Mouse (Mus musculus) limb, embryonic 12.5 days (tissue): ENCODE measurements at regions not wholly inside any gene's neighbourhood (a gene's known extent, or its start where the extent isn't known, plus 50 kb on each side); places are given as distances from the start of the nearest gene placed in this dataset.

ENCODE experiments used
- ATAC-seq: fragments of 200-750 bp; cut with Nextera tagmentation; 2 replicates; pipeline ENCODE4 v1.8.0; 2017; ENCODE audit warnings: low read depth, moderate TSS enrichment; ENCODE audit not compliant: insufficient number of reproducible peaks, insufficient read depth, low FRiP score, low TSS enrichment
- H3K27ac ChIP-seq: fragments of 300-500 bp; sonication (generic); 2 replicates; pipeline ENCODE4 v1.5.1; 2016; ENCODE audit warnings: mild to moderate bottlenecking, moderate library complexity
- H3K27me3 ChIP-seq: fragments of 300-500 bp; sonication (generic); 2 replicates; pipeline ENCODE4 v1.6.1; 2016; ENCODE audit warnings: mild to moderate bottlenecking, moderate library complexity
- H3K36me3 ChIP-seq: fragments of 300-500 bp; sonication (generic); 2 replicates; pipeline ENCODE4 v1.6.1; 2016; ENCODE audit warnings: mild to moderate bottlenecking, moderate library complexity
- H3K4me1 ChIP-seq: fragments of 300-500 bp; sonication (generic); replicated peaks from 2 replicates; pipeline ENCODE4 v1.6.1; 2016
- H3K4me2 ChIP-seq: fragments of 300-500 bp; sonication (generic); 2 replicates; pipeline ENCODE4 v1.6.1; 2016; ENCODE audit warnings: mild to moderate bottlenecking, moderate library complexity
- H3K4me3 ChIP-seq: fragments of 300-500 bp; sonication (generic); replicated peaks from 2 replicates; pipeline ENCODE4 v1.5.1; 2016; ENCODE audit warnings: mild to moderate bottlenecking
- H3K9ac ChIP-seq: fragments of 300-500 bp; sonication (generic); replicated peaks from 2 replicates; pipeline ENCODE4 v1.6.1; 2016; ENCODE audit warnings: mild to moderate bottlenecking, moderate library complexity
- H3K9me3 ChIP-seq: fragments of 300-500 bp; sonication (generic); 2 replicates; pipeline ENCODE4 v1.6.1; 2016; ENCODE audit warnings: mild to moderate bottlenecking, moderate library complexity
- WGBS: fragments of 180-500 bp; shearing (Covaris S2); methylation state at CpG from one replicate; pipeline ENCODE4 v1.1.7; 2016; 5-methylcytosine and 5-hydroxymethylcytosine counted together

DNA sequence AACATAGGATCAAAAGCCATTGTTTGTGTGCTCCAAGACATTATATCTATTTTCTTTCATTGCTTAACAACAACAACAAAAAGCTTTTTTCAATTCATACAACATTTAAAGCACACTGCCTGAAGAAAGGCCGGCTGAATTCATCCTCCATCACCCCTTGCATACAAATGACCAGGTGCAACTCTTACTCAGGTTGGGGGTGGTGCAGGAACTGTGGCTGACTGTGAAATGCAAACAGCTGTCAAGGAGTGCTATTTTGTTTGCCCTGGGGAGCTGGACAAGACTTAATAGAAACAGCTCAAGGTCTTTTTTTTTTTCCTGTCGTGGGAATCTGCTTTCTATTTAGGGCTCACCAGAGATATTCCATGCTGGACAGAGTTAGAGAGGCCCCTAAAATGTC lies 406.6 kb upstream of the Cldn34d start:
- Histone ChIP-seq H3K36me3 (no peaks in the 10 kb centered on the region), H3K4me1 (no peaks in the 10 kb centered on the region), H3K27ac (no peak overlapping the region), H3K9me3 (no peaks in the 10 kb centered on the region), H3K9ac (no peak overlapping the region), H3K4me2 (no peak overlapping the region), H3K27me3 (no peaks in the 10 kb centered on the region), H3K4me3 (no peak overlapping the region)
- WGBS: 16% methylated on average over 2 of the region's 2 CpGs
- no peak for ATAC-seq

DNA sequence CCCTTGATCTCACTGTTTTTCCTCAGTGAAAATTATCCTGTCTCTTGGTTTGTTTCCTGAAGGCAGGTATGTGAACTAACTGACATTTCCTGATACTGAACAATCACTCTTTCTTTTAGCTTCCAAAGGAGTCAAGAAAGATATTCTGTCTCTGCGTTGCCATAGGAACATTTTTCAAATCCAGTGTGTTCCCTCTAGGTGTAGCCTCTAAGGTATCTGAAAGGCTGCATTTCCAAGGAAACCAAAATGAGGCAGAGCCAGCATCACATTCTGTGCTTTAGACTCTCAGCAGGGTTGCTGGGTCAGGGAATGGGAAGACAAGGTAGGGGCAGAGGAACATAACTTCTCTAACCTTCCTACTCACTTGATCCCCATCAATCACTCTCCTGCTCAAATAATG lies 411.2 kb upstream of the Cldn34d start:
- no peak for ATAC-seq
- WGBS: 84% methylated on average over 1 of the region's 1 CpGs
- no peak overlapping the region for H3K4me3 ChIP-seq
- H3K27ac ChIP-seq: no peak overlapping the region
- H3K9me3 ChIP-seq: no peaks in the 10 kb centered on the region
- H3K36me3 ChIP-seq: no peaks in the 10 kb centered on the region
- no peak overlapping the region for H3K4me2 ChIP-seq
- H3K27me3 ChIP-seq: no peaks in the 10 kb centered on the region
- H3K4me1 ChIP-seq: no peaks in the 10 kb centered on the region
- H3K9ac ChIP-seq: no peak overlapping the region

DNA sequence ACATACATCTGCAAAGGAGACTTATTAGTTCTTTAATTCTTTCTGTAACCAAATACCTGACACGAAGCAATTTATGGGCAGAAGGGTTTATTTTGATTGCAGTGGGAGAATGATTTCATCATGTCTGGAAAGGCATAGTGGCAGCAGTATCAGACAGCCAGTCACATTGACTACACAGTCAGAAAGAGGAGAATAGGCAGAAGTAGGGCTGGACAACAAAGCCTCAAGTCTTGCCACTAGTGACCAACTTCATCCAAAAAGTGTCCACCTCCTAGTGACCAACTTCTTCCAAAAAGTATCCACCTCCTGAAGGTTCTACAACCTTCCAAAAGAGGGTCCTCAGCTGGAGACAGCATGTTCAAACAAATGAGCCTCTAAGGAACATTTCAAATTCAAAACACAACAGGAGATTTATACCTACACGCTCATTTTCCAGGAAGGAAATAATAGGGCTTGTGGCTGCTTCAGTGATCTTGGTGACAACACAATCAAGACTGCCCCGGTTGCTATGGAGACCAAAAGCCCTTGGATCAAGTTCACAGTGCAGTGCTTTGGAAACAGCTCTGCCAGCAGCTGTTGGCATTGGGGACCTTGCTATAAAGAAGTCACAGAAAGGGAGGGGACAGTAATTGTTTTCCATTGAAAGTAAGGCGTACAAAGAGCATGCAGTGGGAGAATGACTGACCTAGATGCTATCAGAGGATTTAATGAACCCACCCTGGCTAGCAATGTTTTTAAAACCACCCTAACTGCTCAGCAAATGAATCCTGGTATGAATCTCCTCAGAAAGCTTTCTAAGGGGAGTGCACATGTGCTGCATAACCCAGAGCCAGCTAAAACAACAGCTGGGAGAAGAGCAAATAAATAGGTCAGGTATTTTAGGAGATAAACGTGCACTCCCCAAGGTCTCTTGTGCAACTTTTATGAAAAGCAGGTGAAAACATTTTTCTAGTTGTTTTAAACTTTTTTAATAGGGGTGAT lies 448.0 kb upstream of the Cldn34d start:
- H3K4me2 ChIP-seq: no peak overlapping the region
- no peak overlapping the region for H3K4me3 ChIP-seq
- peak; percentile 59; the same call in 1 of the 2 replicates for ATAC-seq
- H3K9me3 ChIP-seq: no peaks in the 10 kb centered on the region
- H3K27ac ChIP-seq: no peak overlapping the region
- 45% methylated on average over 5 of the region's 5 CpGs for WGBS
- H3K36me3 ChIP-seq: no peaks in the 10 kb centered on the region
- H3K27me3 ChIP-seq: no peaks in the 10 kb centered on the region
- no peak overlapping the region for H3K9ac ChIP-seq
- no peaks in the 10 kb centered on the region for H3K4me1 ChIP-seq

DNA sequence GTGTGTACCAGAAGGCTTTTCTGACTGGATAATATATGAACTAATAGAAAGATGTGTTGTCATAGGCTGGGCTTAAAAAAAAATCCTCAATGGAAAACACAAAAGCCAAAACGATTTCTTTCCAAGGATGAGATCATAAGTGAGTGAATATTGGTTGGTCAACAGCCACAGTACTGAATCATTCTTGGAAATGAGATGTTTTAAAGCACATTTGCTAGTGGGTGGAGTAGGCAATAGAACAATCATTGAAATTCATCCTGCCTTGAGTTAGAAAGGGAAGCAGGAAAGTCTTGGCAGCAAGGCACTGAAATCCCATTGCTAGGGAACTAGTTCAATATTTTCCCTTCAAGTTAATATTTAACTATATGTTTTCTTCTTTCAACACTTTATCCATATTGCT lies 449.3 kb upstream of the Cldn34d start:
- Histone ChIP-seq H3K27me3 (no peaks in the 10 kb centered on the region), H3K4me2 (no peak overlapping the region), H3K4me3 (no peak overlapping the region), H3K4me1 (no peaks in the 10 kb centered on the region), H3K36me3 (no peaks in the 10 kb centered on the region), H3K9me3 (no peaks in the 10 kb centered on the region), H3K9ac (no peak overlapping the region), H3K27ac (no peak overlapping the region)
- ATAC-seq: no peak
- WGBS: 67% methylated on average over 1 of the region's 1 CpGs

DNA sequence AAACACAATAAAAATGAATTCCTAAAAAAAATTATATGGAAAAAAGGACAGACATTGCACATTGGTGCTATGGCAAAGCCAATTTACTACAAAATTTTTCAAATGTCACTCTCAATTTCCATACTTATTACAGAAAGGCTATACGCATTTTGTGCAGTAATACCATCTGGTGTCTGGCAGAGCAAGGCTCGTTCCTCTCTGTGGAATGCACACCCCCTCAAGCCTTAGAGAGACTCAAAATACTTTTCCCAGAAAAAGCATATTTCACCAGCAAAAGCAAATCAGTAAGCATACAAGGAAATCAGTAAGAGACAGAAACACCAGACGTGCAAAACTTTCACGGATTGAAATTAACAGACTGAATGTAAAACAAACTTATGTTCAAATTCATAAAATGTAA lies 431.0 kb upstream of the Tbl1x start:
- no peak for ATAC-seq
- Histone ChIP-seq H3K9ac (no peak overlapping the region), H3K4me2 (no peak overlapping the region), H3K9me3 (no peaks in the 10 kb centered on the region), H3K27me3 (no peaks in the 10 kb centered on the region), H3K4me3 (no peak overlapping the region), H3K4me1 (no peaks in the 10 kb centered on the region), H3K27ac (no peak overlapping the region), H3K36me3 (no peaks in the 10 kb centered on the region)
- 76% methylated on average over 4 of the region's 4 CpGs for WGBS

DNA sequence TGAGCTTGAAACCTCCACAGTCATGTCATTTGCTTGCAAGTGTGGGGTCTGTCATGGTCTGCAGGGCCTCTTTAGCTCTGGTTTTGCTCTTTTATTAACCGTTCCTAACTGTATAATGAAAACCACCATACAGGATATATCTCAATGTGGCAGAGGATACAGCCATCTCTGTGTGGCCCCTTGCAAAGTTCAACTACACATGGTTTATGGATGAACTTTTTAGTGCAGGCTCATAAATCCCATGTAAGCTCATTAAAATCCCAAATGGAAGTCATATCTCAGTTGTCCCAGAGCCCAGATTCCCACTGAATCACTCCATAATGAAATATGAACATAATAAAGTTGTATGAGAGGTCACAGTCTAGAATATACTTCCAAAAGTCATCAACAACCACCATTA lies 428.1 kb upstream of the Tbl1x start:
- H3K36me3 ChIP-seq: no peaks in the 10 kb centered on the region
- H3K27ac ChIP-seq: no peak overlapping the region
- H3K9me3 ChIP-seq: no peaks in the 10 kb centered on the region
- no peak overlapping the region for H3K9ac ChIP-seq
- 83% methylated on average over 1 of the region's 1 CpGs for WGBS
- no peak overlapping the region for H3K4me3 ChIP-seq
- H3K4me1 ChIP-seq: no peaks in the 10 kb centered on the region
- H3K4me2 ChIP-seq: no peak overlapping the region
- no peak for ATAC-seq
- no peaks in the 10 kb centered on the region for H3K27me3 ChIP-seq

DNA sequence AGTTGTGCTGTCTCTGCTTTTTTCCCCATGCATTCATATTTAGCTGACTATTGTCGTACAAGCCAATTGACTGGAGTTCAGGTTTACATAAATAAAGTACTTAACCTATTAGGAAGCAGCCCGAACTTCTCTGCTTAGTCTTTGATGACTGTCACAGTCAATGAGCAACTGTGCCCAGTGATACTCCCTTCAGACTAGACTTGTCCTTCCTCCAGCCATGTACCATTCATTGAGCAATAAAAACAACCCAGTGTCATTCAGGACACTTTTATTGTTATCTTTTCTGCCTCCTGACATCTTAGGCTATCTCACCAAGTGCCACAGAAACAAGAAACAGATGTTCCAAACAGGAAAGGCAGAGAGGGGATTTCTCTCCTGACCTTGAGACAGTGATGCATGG lies 389.1 kb upstream of the Tbl1x start:
- Histone ChIP-seq H3K27ac (no peak overlapping the region), H3K4me2 (no peak overlapping the region), H3K36me3 (no peaks in the 10 kb centered on the region), H3K4me3 (no peak overlapping the region), H3K4me1 (no peaks in the 10 kb centered on the region), H3K27me3 (no peaks in the 10 kb centered on the region), H3K9me3 (no peaks in the 10 kb centered on the region), H3K9ac (no peak overlapping the region)
- WGBS: 56% methylated on average over 2 of the region's 2 CpGs
- no peak for ATAC-seq
